Comparison of ENCODE assay signal across 8 mouse cellular contexts in the genomic region with DNA sequence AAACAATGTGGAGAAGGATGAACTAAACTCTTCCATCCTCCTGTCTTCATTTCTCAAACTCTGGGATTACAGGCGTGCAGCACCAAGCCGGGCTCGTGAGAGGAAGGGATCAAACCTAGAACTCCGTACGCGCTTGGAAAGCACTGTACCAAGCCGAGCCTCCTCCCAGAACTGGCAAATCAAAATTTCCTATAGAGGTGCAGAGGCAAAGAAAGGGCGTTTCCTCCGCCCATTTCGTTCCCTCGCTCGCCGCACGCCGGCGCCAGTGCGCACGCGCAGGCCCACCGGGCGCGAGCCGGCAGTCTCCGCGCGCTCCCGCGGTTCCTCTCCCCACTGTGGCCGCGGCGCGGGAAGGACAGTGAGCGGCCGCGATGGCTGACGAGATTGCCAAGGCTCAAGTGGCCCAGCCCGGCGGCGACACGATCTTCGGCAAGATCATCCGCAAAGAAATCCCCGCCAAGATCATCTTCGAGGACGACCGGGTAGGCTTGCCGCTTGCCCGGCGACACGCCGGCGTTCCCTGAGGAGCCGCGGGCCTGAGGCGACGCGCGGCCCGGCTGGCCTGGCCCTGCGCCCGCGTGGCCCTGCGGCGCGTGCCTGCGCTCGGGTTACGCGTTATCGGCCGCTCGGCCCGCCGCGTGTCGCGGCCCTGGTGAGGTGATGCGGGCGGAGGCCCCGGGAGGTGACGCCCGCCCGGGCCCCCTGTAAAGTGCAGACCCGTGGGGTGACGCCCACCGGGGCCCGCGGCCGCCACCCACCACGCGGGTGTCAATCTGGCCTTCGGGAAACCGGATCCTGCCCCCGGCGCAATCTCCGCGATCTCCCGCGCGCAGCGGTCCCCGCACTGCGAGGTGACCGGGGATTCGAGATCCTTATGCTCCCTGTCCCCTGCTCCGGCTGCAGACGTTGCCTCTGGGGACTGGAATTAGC. TPM values are rescaled to one million over a fixed set of nuclear protein-coding genes. Genes with fewer than 3 reads are reported as not detected.
DNase-seq lines count a peak whose midpoint lies in the region; ATAC-seq lines count a peak whose summit lies in the region.

A gene (plus strand): TSS at position 265 of the 930 bp plus-strand sequence.

- peaks cover 8% of the 10 kb centered on the region for H3K4me1 ChIP-seq in intestine, embryonic 15.5 days (replicated peaks)

- H3K9ac ChIP-seq in intestine, embryonic 15.5 days = peak within 1 kb of the TSS; percentile 83

- H3K27ac ChIP-seq in intestine, embryonic 15.5 days = peak within 1 kb of the TSS; percentile 88

- peaks cover 5% of the 10 kb centered on the region for H3K36me3 ChIP-seq in intestine, embryonic 15.5 days

- intact Hi-C loops in gastrocnemius, postnatal 36 days (cut with DNase I) = no loop called here
- intact Hi-C loops in left cerebral cortex, postnatal 14 days (cut with DNase I) = loop anchor here (10.0 kb wide), 1 partner anchor 302 kb away; no protein-coding TSS in a partner anchor

- WGBS in intestine, embryonic 15.5 days = under 1% methylated on average over 106 of the region's 107 CpGs

- H3K4me3 ChIP-seq in intestine, embryonic 15.5 days (replicated peaks) = peak within 1 kb of the TSS; percentile 69

- peak; percentile 85 for ATAC-seq in intestine, embryonic 15.5 days
- ATAC-seq in megakaryocyte-erythroid progenitor cell, adult 5-6 weeks (replicated peaks; ENCODE audit: low FRiP score, low TSS enrichment, poor library complexity, severe bottlenecking) = peak; percentile 40

- H3K4me2 ChIP-seq in intestine, embryonic 15.5 days (replicated peaks) = peak within 1 kb of the TSS; percentile 62

- no peaks in the 10 kb centered on the region for H3K27me3 ChIP-seq in intestine, embryonic 15.5 days (replicated peaks)

- no peaks in the 10 kb centered on the region for H3K9me3 ChIP-seq in intestine, embryonic 15.5 days

- peak; percentile 97 for DNase-seq in adrenal gland, adult 2 months
- DNase-seq in embryo, embryonic 11 days = peak; percentile 95
- peak; percentile 87 to 89 for DNase-seq in gastrocnemius, postnatal 36 days
- DNase-seq in left cerebral cortex, postnatal 14 days (ENCODE audit: low spot score in 2 of 2) = peak; percentile 91 to 94
- DNase-seq in right cerebral cortex, postnatal 14 days = peak; percentile 92
- peak; percentile 95 for DNase-seq in urinary bladder, postnatal 25 days (ENCODE audit: low spot score)

RNA-seq across cellular contexts. Expression of the gene that starts here (rescaled TPM):
- 100 to 1,000 TPM; 339 to 391 TPM for total RNA-seq in adrenal gland, adult 2 months (2021)
- 610 and 630 TPM in 2 replicates for polyA plus RNA-seq in adrenal gland, adult 2 months (2012; rRNA removed)
- 100 to 1,000 TPM; 161 to 192 TPM for total RNA-seq in gastrocnemius, postnatal 36 days (2021)
- 705 and 851 TPM in 2 replicates for polyA plus RNA-seq in intestine, embryonic 15.5 days (2015; fragmentation: Nextera tagmentation; extraction: Ambion mirVana)
- total RNA-seq in left cerebral cortex, postnatal 14 days (2021) = 100 to 1,000 TPM; 276 TPM
- 531 and 641 TPM in 2 replicates for total RNA-seq in megakaryocyte-erythroid progenitor cell, adult 5-6 weeks (2014; fragmentation: Nextera tagmentation)
- 368 and 454 TPM in 2 replicates for total RNA-seq in megakaryocyte-erythroid progenitor cell, adult 5-6 weeks (2017)

Comparison
In these comparisons a context has a peak if more than half of its experiments do, and no peak if none do; other contexts are left out.
1. Peak in every context shown above with its lines: DNase-seq, ATAC-seq, H3K4me3 ChIP-seq and H3K27ac ChIP-seq.